Mouse (Mus musculus): ENCODE measurements around the gene Diaph3. TPM values are rescaled to one million over a fixed set of nuclear protein-coding genes. Genes with fewer than 3 reads are reported as not detected.

The Diaph3 gene
- total and polyA plus RNA-seq, 3 experiments = 16.2 to 36.9 (median 17.5) TPM

DNA sequence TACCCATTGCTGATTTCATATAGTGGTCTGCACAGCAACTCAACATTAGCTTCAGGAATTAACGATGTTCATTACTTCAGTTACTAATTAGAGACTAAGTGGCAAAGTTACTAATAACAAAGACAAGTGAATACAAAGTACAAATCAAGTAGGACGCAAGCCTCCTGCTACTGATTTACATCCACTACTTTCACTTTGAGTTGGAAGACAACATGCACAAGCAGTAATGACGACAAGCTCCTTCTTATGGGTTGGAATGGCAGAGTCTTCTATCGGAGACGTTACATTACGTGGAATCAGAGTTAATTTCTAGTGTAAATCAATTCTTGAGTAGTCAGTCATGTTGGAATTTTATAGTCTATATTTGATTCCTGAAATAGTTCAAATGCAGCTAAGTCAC lies 306.8 kb downstream of the Diaph3 start (continued):
- TF ChIP-seq MYC (IDR thresholded peaks at IDR 0.05; ENCODE audit: low read depth, low read length) = no peak
- no peak for TF ChIP-seq E2F4 (IDR thresholded peaks at IDR 0.05; ENCODE audit: insufficient replicate concordance, low read depth, low read length)
- TF ChIP-seq CHD2 (IDR thresholded peaks at IDR 0.05; ENCODE audit: low read length) = no peak
- no peak for TF ChIP-seq KAT2A (IDR thresholded peaks at IDR 0.05; ENCODE audit: insufficient replicate concordance, low read length)
- TF ChIP-seq ZKSCAN1 (IDR thresholded peaks at IDR 0.05; ENCODE audit: borderline replicate concordance, low read depth, low read length) = no peak

DNA sequence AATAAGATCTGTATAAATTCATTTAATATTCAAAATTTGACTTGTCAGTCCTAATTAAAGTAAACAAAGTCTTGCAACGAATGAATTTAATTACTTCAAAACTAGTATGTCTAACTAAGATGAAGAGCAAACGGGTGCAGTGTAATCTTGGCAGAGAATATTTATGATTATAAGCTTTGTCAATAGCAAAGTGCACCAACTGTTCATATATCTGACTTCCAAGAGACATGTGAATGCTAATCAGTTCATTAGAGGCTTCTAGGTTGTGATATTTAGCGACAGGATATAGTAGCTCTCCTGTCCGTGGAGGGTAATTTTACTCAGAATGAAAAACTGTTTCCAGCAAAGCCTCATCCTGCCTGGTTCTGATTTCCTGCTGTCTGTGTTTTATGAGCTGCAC lies 308.0 kb downstream of the Diaph3 start:
- H3K4me3 ChIP-seq (replicated peaks in 1 of 3; ENCODE audit: low read depth in 2 of 3, low read length in 2 of 3, poor library complexity in 1 of 3) = no peak overlapping the region
- no peak overlapping the region for H3K27ac ChIP-seq (ENCODE audit: insufficient read depth, low read depth)
- no peak overlapping the region for H3K9ac ChIP-seq (ENCODE audit: insufficient read depth, low read depth)
- no peaks in the 10 kb centered on the region for H3K9me3 ChIP-seq (replicated peaks; ENCODE audit: low read length)
- DNase-seq (ENCODE audit: extremely low read depth) = no peak
- in situ Hi-C loops (cut with MboI; ENCODE audit: low pct_ligation_motif_present, low pct_unique_long_range_greater_than_20kb, low sequenced_read_pairs) (no loop called here), dilution Hi-C loops (cut with MboI; ENCODE audit: extremely low pct_ligation_motif_present, extremely low pct_unique_long_range_greater_than_20kb, low sequenced_read_pairs) (no loop called here)
- H3K36me3 ChIP-seq (replicated peaks in 1 of 2; ENCODE audit: control insufficient read depth in 1 of 2, insufficient read depth in 1 of 2, low read length in 1 of 2) = peaks cover 4 to 30% of the 10 kb centered on the region in 2 experiments
- H3K79me2 ChIP-seq (replicated peaks; ENCODE audit: control insufficient read depth, extremely low read depth, insufficient read depth, poor library complexity, severe bottlenecking) = no peaks in the 10 kb centered on the region
- TF ChIP-seq MAX (IDR thresholded peaks at IDR 0.05; ENCODE audit: low read length) (no peak), NELFE (IDR thresholded peaks at IDR 0.05; ENCODE audit: low read depth, low read length) (no peak), CHD2 (IDR thresholded peaks at IDR 0.05; ENCODE audit: low read length) (no peak), UBTF (IDR thresholded peaks at IDR 0.05; ENCODE audit: low read depth, low read length) (no peak), HCFC1 (IDR thresholded peaks at IDR 0.05; ENCODE audit: low read depth, low read length) (no peak), ZC3H11A (IDR thresholded peaks at IDR 0.05; ENCODE audit: low read depth, low read length) (no peak), ELF1 (IDR thresholded peaks at IDR 0.05; ENCODE audit: low read depth, low read length) (no peak), POLR2A (IDR thresholded peaks at IDR 0.05; ENCODE audit: low read depth, low read length) (no peak), JUN (IDR thresholded peaks at IDR 0.05; ENCODE audit: insufficient read depth, low read depth, low read length) (no peak), MXI1 (IDR thresholded peaks at IDR 0.05; ENCODE audit: low read depth, low read length) (no peak), CHD1 (IDR thresholded peaks at IDR 0.05; ENCODE audit: low read depth, low read length) (no peak), USF1 (IDR thresholded peaks at IDR 0.05; ENCODE audit: low read depth, low read length) (no peak), NRF1 (IDR thresholded peaks at IDR 0.05; ENCODE audit: low read depth, low read length) (no peak), JUND (conservative IDR thresholded peaks at IDR 0.05; ENCODE audit: low read depth, low read length) (no peak), ZKSCAN1 (IDR thresholded peaks at IDR 0.05; ENCODE audit: borderline replicate concordance, low read depth, low read length) (no peak)
- no peaks in the 10 kb centered on the region for H3K27me3 ChIP-seq (replicated peaks)
- H3K4me1 ChIP-seq (ENCODE audit: control insufficient read depth in 1 of 2, insufficient read depth in 2 of 2) = peaks cover 0 to 9% of the 10 kb centered on the region in 2 experiments; a peak in 1 of 4 replicates
- H3K4me2 ChIP-seq (ENCODE audit: insufficient read depth, low read depth, poor library complexity, severe bottlenecking) = no peak overlapping the region

- no peak overlapping the region for H3K4me3 ChIP-seq (replicated peaks in 1 of 3; ENCODE audit: low read depth in 2 of 3, low read length in 2 of 3, poor library complexity in 1 of 3)
- H3K27ac ChIP-seq (ENCODE audit: insufficient read depth, low read depth) = no peak overlapping the region
- dilution Hi-C loops (cut with MboI; ENCODE audit: extremely low pct_ligation_motif_present, extremely low pct_unique_long_range_greater_than_20kb, low sequenced_read_pairs) = no loop called here
- no peaks in the 10 kb centered on the region for H3K79me2 ChIP-seq (replicated peaks; ENCODE audit: control insufficient read depth, extremely low read depth, insufficient read depth, poor library complexity, severe bottlenecking)
- no peaks in the 10 kb centered on the region for H3K27me3 ChIP-seq (replicated peaks)
- H3K9ac ChIP-seq (ENCODE audit: insufficient read depth, low read depth) = no peak overlapping the region
- no peak overlapping the region for H3K4me2 ChIP-seq (ENCODE audit: insufficient read depth, low read depth, poor library complexity, severe bottlenecking)
- in situ Hi-C loops (cut with MboI; ENCODE audit: low pct_ligation_motif_present, low pct_unique_long_range_greater_than_20kb, low sequenced_read_pairs) = no loop called here
- H3K9me3 ChIP-seq (replicated peaks; ENCODE audit: low read length) = no peaks in the 10 kb centered on the region
- TF ChIP-seq GABPA (IDR thresholded peaks at IDR 0.05; ENCODE audit: insufficient replicate concordance, low read depth, low read length) (no peak), MAZ (IDR thresholded peaks at IDR 0.05; ENCODE audit: low read depth, low read length) (no peak), EP300 (IDR thresholded peaks at IDR 0.05; ENCODE audit: low read length) (no peak)
- H3K4me1 ChIP-seq (ENCODE audit: control insufficient read depth in 1 of 2, insufficient read depth in 2 of 2) = no peaks in the 10 kb centered on the region
- DNase-seq (ENCODE audit: extremely low read depth) = no peak
- H3K36me3 ChIP-seq (replicated peaks in 1 of 2; ENCODE audit: control insufficient read depth in 1 of 2, insufficient read depth in 1 of 2, low read length in 1 of 2) = peaks cover 0 to 14% of the 10 kb centered on the region in 2 experiments
Measured at GRCm38 (mm10) chr14:86816246-86816645, 324.8 kb downstream of the Diaph3 start.
